Mouse (Mus musculus) liver, embryonic 16.5 days (tissue): ENCODE data around the gene Utrn. TPM values are rescaled to one million over a fixed set of nuclear protein-coding genes. Genes with fewer than 3 reads are reported as not detected.

Source experiments
- ATAC-seq: fragments of 200-750 bp; cut with Nextera tagmentation; 2 replicates; pipeline ENCODE4 v1.8.0; 2017; ENCODE audit warnings: low read depth, mild to moderate bottlenecking, moderate number of reproducible peaks, moderate library complexity
- H3K27ac ChIP-seq: fragments of 300-500 bp; sonication (generic); 2 replicates; pipeline ENCODE4 v1.5.1; 2014; ENCODE audit warnings: mild to moderate bottlenecking, low read length
- H3K27me3 ChIP-seq: fragments of 300-500 bp; sonication (generic); 2 replicates; pipeline ENCODE4 v1.6.1; 2014; ENCODE audit warnings: low read depth, low read length, mixed read lengths; ENCODE audit not compliant: control insufficient read depth, insufficient read depth
- H3K36me3 ChIP-seq: fragments of 300-500 bp; sonication (generic); 2 replicates; pipeline ENCODE4 v1.6.1; 2014; ENCODE audit warnings: mild to moderate bottlenecking; ENCODE audit not compliant: control insufficient read depth, insufficient read depth
- H3K4me1 ChIP-seq: fragments of 300-500 bp; sonication (generic); 2 replicates; pipeline ENCODE4 v1.6.1; 2014; ENCODE audit warnings: low read depth, low read length, mixed read lengths; ENCODE audit not compliant: control insufficient read depth
- H3K4me2 ChIP-seq: fragments of 300-500 bp; sonication (generic); 2 replicates; pipeline ENCODE4 v1.6.1; 2014; ENCODE audit warnings: low read depth, low read length, mixed read lengths
- H3K4me3 ChIP-seq: fragments of 300-500 bp; sonication (generic); 2 replicates; pipeline ENCODE4 v1.5.1; 2014; ENCODE audit warnings: low read depth, mild to moderate bottlenecking, low read length
- H3K9ac ChIP-seq: fragments of 300-500 bp; sonication (generic); 2 replicates; pipeline ENCODE4 v1.6.1; 2014; ENCODE audit warnings: low read depth, low read length
- H3K9me3 ChIP-seq: fragments of 300-500 bp; sonication (generic); replicated peaks from 2 replicates; pipeline ENCODE4 v1.6.1; 2016; ENCODE audit warnings: low read length; ENCODE audit not compliant: control insufficient read depth
- WGBS: fragments of 180-500 bp; shearing (Covaris S2); extraction: QIAGEN DNeasy Blood & Tissue Kit; methylation state at CpG from one replicate; pipeline ENCODE4 v1.1.7; 2014; ENCODE audit not compliant: insufficient replicate concordance; 5-methylcytosine and 5-hydroxymethylcytosine counted together
- polyA plus RNA-seq: library from polyadenylated mRNA; unstranded; fragments of >200 nt; fragmentation: Nextera tagmentation; extraction: Ambion mirVana; gene quantifications from 2 replicates; pipeline ENCODE4 v1.2.1, GENCODE M21; 2015

Gene Utrn
- polyA plus RNA-seq, 1 experiment from 2014 or later = 10.2 TPM

- Histone ChIP-seq H3K4me1 (peaks cover 10% of the 10 kb centered on the region), H3K36me3 (no peaks in the 10 kb centered on the region), H3K27me3 (no peaks in the 10 kb centered on the region), H3K9me3 (no peaks in the 10 kb centered on the region), H3K27ac (peak overlapping the region; percentile 48), H3K4me3 (no peak overlapping the region), H3K9ac (no peak overlapping the region), H3K4me2 (no peak overlapping the region)
- 52% methylated on average over 7 of the region's 7 CpGs for WGBS
- no peak for ATAC-seq
These were observed 16.0 kb downstream of the Utrn start for GRCm38 (mm10) chr10:12853196-12853620.

GRCm38 (mm10) chr10:12852416-12853195 lies 16.6 kb downstream of the Utrn start:
- peak; percentile 59; the same call in 1 of the 2 replicates for ATAC-seq
- H3K4me2 ChIP-seq = 0 out of 2 replicates have a peak overlapping the region, but pooled peaks have one; percentile 11
- no peak overlapping the region for H3K4me3 ChIP-seq
- H3K27me3 ChIP-seq = no peaks in the 10 kb centered on the region
- 69% methylated on average over 15 of the region's 15 CpGs for WGBS
- no peak overlapping the region for H3K9ac ChIP-seq
- H3K4me1 ChIP-seq = peaks cover 10% of the 10 kb centered on the region
- H3K36me3 ChIP-seq = no peaks in the 10 kb centered on the region
- H3K9me3 ChIP-seq = no peaks in the 10 kb centered on the region
- H3K27ac ChIP-seq = no peak overlapping the region

DNA sequence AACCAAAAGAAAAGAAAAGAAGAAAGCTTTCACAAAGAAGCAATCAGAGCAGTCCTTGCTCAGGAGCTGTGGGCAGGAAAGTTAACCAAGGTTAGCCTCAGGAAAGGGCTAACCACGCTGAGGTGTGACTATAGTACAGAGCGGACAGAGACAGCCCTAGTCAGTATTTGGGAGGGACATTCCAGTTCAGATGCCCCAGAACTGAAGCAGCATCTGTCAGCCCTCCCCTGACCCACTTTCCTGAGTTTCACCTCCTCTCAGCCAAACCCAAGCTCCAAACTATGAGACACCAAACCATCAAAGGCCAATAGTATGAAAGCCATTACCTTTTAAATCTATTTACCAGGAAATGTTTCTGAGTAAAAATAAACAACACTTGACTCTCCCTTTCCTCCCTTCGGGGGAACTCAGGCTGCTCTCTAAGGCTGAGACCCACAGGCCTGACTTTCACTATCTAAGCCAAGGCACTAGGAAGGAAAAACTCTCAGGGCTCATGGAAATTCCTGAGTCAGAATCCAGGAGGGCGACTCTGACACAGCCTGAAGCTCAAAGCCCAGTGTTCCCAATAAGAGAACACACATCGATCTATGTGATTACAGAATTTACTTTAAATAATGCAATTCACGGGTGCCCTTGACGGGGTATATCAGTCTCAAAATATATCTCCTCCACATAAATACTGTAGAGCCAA lies 18.2 kb downstream of the Utrn start:
- no peak overlapping the region for H3K4me3 ChIP-seq
- H3K9ac ChIP-seq = no peak overlapping the region
- no peak overlapping the region for H3K4me2 ChIP-seq
- WGBS = 61% methylated on average over 7 of the region's 7 CpGs
- no peaks in the 10 kb centered on the region for H3K9me3 ChIP-seq
- no peak for ATAC-seq
- H3K27me3 ChIP-seq = no peaks in the 10 kb centered on the region
- peaks cover 10% of the 10 kb centered on the region for H3K4me1 ChIP-seq
- H3K27ac ChIP-seq = no peak overlapping the region
- no peaks in the 10 kb centered on the region for H3K36me3 ChIP-seq

DNA sequence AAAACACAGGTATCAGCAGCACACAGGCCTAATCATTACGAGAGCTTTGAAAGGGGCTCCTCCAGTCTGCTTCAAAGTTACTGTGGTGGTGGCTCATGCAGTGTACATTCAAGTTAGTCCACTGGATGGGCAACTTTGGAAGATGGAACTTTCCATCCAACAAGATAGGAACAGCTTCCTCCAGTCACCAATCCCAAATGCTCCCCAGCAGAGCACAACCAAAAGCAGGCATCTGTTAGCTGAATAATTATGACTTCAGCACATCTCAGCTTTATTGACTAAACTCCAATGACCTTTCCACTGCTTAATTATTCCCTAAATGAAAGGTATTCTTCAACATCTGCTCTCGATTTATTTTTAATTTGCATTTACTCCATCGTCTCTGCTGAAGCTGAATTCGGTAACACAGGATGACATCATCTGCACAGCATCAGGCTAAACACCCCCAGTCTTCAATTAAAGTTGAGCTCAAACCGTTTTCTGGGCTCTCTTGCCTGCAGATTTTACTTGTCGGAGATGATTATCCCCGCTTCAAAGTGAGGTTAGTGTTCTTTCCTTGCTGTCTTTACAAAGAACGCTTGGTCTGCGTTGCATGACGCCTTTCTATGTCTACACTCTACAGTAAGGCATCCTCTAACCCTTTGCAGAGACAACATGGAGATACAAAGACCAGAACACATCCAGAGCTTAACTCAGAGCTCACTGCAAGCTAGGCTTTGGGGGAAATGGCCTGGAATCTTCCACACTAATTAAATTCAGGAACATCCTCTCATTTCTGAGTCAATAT lies 20.6 kb downstream of the Utrn start:
- Histone ChIP-seq H3K4me1 (peaks cover 7% of the 10 kb centered on the region), H3K27ac (no peak overlapping the region), H3K27me3 (no peaks in the 10 kb centered on the region), H3K9ac (no peak overlapping the region), H3K4me2 (no peak overlapping the region), H3K9me3 (no peaks in the 10 kb centered on the region), H3K36me3 (no peaks in the 10 kb centered on the region), H3K4me3 (no peak overlapping the region)
- ATAC-seq = no peak
- WGBS = 70% methylated on average over 10 of the region's 10 CpGs

- H3K9ac ChIP-seq = no peak overlapping the region
- H3K4me1 ChIP-seq = no peaks in the 10 kb centered on the region
- no peaks in the 10 kb centered on the region for H3K9me3 ChIP-seq
- H3K4me3 ChIP-seq = no peak overlapping the region
- no peak overlapping the region for H3K27ac ChIP-seq
- WGBS = 48% methylated on average over 4 of the region's 4 CpGs
- H3K4me2 ChIP-seq = no peak overlapping the region
- no peaks in the 10 kb centered on the region for H3K36me3 ChIP-seq
- no peaks in the 10 kb centered on the region for H3K27me3 ChIP-seq
- ATAC-seq = no peak
These were observed 26.6 kb downstream of the Utrn start for GRCm38 (mm10) chr10:12842543-12842942.

DNA sequence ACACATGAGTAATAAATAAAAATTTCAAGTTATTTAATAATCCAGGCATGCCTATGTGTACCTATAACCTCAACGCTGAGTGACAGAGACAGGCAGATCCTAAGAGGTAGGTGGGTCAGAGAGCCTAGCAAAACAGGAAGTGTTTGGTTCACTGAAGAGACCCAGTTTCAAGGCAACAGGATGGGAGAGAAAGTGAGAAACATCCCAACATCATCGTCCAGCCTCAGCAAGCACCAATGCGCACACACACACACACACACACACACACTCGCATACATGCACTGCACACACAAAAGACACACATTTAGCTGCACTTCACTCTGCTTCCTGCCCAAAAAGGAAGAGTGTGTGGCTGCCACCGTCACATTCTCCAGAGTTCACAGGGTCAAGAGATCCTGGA lies 27.7 kb downstream of the Utrn start:
- Histone ChIP-seq H3K27me3 (no peaks in the 10 kb centered on the region), H3K9ac (no peak overlapping the region), H3K9me3 (no peaks in the 10 kb centered on the region), H3K4me2 (no peak overlapping the region), H3K4me3 (no peak overlapping the region), H3K36me3 (no peaks in the 10 kb centered on the region), H3K4me1 (no peaks in the 10 kb centered on the region; the same call in 1 of the 2 replicates), H3K27ac (no peak overlapping the region)
- no peak for ATAC-seq
- WGBS = 34% methylated on average over 5 of the region's 5 CpGs

- Histone ChIP-seq H3K9ac (no peak overlapping the region), H3K4me3 (no peak overlapping the region), H3K4me2 (no peak overlapping the region), H3K9me3 (no peaks in the 10 kb centered on the region), H3K27ac (no peak overlapping the region), H3K27me3 (no peaks in the 10 kb centered on the region), H3K4me1 (no peaks in the 10 kb centered on the region; the same call in 1 of the 2 replicates), H3K36me3 (no peaks in the 10 kb centered on the region)
- ATAC-seq = no peak
- 81% methylated on average over 1 of the region's 1 CpGs for WGBS
These were observed 31.5 kb downstream of the Utrn start for GRCm38 (mm10) chr10:12837636-12838035.

- H3K4me2 ChIP-seq = no peak overlapping the region
- WGBS = 47% methylated on average over 14 of the region's 14 CpGs
- no peaks in the 10 kb centered on the region; the same call in none of the 2 replicates for H3K4me1 ChIP-seq
- H3K4me3 ChIP-seq = no peak overlapping the region
- H3K9me3 ChIP-seq = no peaks in the 10 kb centered on the region
- no peaks in the 10 kb centered on the region for H3K36me3 ChIP-seq
- no peak overlapping the region for H3K9ac ChIP-seq
- ATAC-seq = no peak
- no peaks in the 10 kb centered on the region for H3K27me3 ChIP-seq
- H3K27ac ChIP-seq = no peak overlapping the region
These were observed 32.9 kb downstream of the Utrn start for GRCm38 (mm10) chr10:12836048-12836816.
